10 mouse cellular contexts compared by ENCODE assay signal in the genomic region with DNA sequence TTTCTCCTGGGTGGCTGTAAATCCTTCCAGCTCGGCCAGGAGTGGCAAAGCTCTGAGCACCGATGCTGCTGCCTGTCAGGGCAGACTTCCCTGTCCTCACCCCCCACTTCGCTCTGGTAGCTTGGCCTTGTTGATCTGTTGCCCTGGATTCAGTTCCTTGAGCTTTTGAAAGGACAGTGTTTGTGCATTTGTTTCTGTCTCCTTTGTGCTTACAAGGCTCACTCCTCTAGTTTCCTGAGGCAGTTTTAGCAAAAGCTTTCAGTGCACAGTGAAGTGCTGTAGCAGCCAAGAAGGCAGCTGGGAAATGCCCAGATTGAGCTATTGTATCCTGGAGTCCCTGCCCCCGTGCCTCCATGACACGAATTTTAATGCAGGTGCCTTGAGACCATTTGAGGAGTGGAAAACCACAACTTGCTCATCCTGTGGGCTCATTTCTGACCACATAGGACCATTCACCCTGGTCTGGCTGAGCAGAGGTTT. TPM values are rescaled to one million over a fixed set of nuclear protein-coding genes. Genes with fewer than 3 reads are reported as not detected.
DNase-seq lines count a peak whose midpoint lies in the region; ATAC-seq and TF ChIP-seq lines count a peak whose summit lies in the region.
"Had no signal": no experiment of that assay in that cellular context is flagged by ENCODE, and none has a peak within 500 bp of the region (broad histone marks: within the 10 kb centered on the region; RNA-seq: fewer than 3 reads in every experiment).

A gene (plus strand): TSS at position 430 of the 480 bp plus-strand sequence.

- 63% methylated on average over 5 of the region's 5 CpGs for WGBS in lung, postnatal 0 days
- 11% methylated on average over 5 of the region's 5 CpGs for WGBS in forebrain, embryonic 13.5 days
- WGBS in neural tube, embryonic 13.5 days: 17% methylated on average over 5 of the region's 5 CpGs
- 56% methylated on average over 5 of the region's 5 CpGs for WGBS in kidney, embryonic 16.5 days

- TF ChIP-seq EP300 in lung, postnatal 0 days (IDR thresholded peaks at IDR 0.05): no peak

- 0 out of 2 replicates have a peak within 1 kb of the TSS, but pooled peaks have one; percentile 1 for H3K27ac ChIP-seq in lung, postnatal 0 days (ENCODE audit: low read length)
- H3K27ac ChIP-seq in forebrain, embryonic 13.5 days: peak within 1 kb of the TSS; percentile 84
- peak within 1 kb of the TSS; percentile 84 for H3K27ac ChIP-seq in neural tube, embryonic 13.5 days (replicated peaks)
- no peak within 1 kb of the TSS for H3K27ac ChIP-seq in kidney, embryonic 16.5 days (ENCODE audit: low read length)
- H3K27ac ChIP-seq: kidney, embryonic 15.5 days had no signal

- H3K27me3 ChIP-seq in lung, postnatal 0 days (replicated peaks; ENCODE audit: insufficient read depth, low read length): no peaks in the 10 kb centered on the region
- H3K27me3 ChIP-seq in forebrain, embryonic 13.5 days: no peaks in the 10 kb centered on the region
- no peaks in the 10 kb centered on the region for H3K27me3 ChIP-seq in neural tube, embryonic 13.5 days
- H3K27me3 ChIP-seq in kidney, embryonic 16.5 days (ENCODE audit: insufficient read depth, low read length): no peaks in the 10 kb centered on the region
- H3K27me3 ChIP-seq: kidney, embryonic 15.5 days had no signal

- H3K4me2 ChIP-seq in lung, postnatal 0 days (replicated peaks; ENCODE audit: low read depth, low read length): no peak within 1 kb of the TSS
- H3K4me2 ChIP-seq in forebrain, embryonic 13.5 days: no peak within 1 kb of the TSS
- peak within 1 kb of the TSS; percentile 35 for H3K4me2 ChIP-seq in neural tube, embryonic 13.5 days
- H3K4me2 ChIP-seq in kidney, embryonic 16.5 days (replicated peaks; ENCODE audit: low read depth, low read length): no peak within 1 kb of the TSS
- H3K4me2 ChIP-seq: kidney, embryonic 15.5 days had no signal

- H3K36me3 ChIP-seq in lung, postnatal 0 days (ENCODE audit: insufficient read depth, low read length): no peaks in the 10 kb centered on the region
- H3K36me3 ChIP-seq in forebrain, embryonic 13.5 days (ENCODE audit: poor library complexity, severe bottlenecking): peaks cover 3% of the 10 kb centered on the region; the same call in 1 of the 2 replicates
- 0 out of 2 replicates have a peak, but pooled peaks cover 3% of the 10 kb centered on the region for H3K36me3 ChIP-seq in neural tube, embryonic 13.5 days
- H3K36me3 ChIP-seq in kidney, embryonic 16.5 days (ENCODE audit: insufficient read depth, low read length): no peaks in the 10 kb centered on the region

- H3K9me3 ChIP-seq in lung, postnatal 0 days (ENCODE audit: low read length): no peaks in the 10 kb centered on the region
- H3K9me3 ChIP-seq in forebrain, embryonic 13.5 days (replicated peaks): no peaks in the 10 kb centered on the region
- H3K9me3 ChIP-seq in neural tube, embryonic 13.5 days: no peaks in the 10 kb centered on the region
- no peaks in the 10 kb centered on the region for H3K9me3 ChIP-seq in kidney, embryonic 16.5 days (ENCODE audit: low read length)
- H3K9me3 ChIP-seq: kidney, embryonic 15.5 days had no signal

- TF ChIP-seq CTCF in lung, postnatal 0 days (IDR thresholded peaks at IDR 0.05): no peak

- H3K9ac ChIP-seq in lung, postnatal 0 days (replicated peaks; ENCODE audit: low read depth): no peak within 1 kb of the TSS
- peak within 1 kb of the TSS; percentile 28; the same call in 1 of the 2 replicates for H3K9ac ChIP-seq in forebrain, embryonic 13.5 days
- H3K9ac ChIP-seq in neural tube, embryonic 13.5 days: 0 out of 2 replicates have a peak within 1 kb of the TSS, but pooled peaks have one; percentile 13
- H3K9ac ChIP-seq in kidney, embryonic 16.5 days (replicated peaks; ENCODE audit: low read length): no peak within 1 kb of the TSS
- H3K9ac ChIP-seq: kidney, embryonic 15.5 days had no signal

- DNase-seq in lung, postnatal 0 days (ENCODE audit: low spot score): no peak
- DNase-seq in lung, postnatal 4 days: no peak
- DNase-seq in layer of hippocampus, postnatal 25 days (ENCODE audit: extremely low spot score in 1 of 2, low spot score in 1 of 2): no peak
- no peak for DNase-seq in B cell, adult 2 months
- DNase-seq in kidney, adult 18-20 months: no peak
- DNase-seq: gastrocnemius, postnatal 14 days had no signal

- ATAC-seq in lung, postnatal 0 days: no peak
- peak; percentile 85 for ATAC-seq in forebrain, embryonic 13.5 days
- ATAC-seq in neural tube, embryonic 13.5 days (ENCODE audit: low read depth): peak; percentile 86
- no peak for ATAC-seq in kidney, embryonic 16.5 days (ENCODE audit: low FRiP score, low TSS enrichment)

- H3K4me3 ChIP-seq in lung, postnatal 0 days (ENCODE audit: low read depth, low read length): no peak within 1 kb of the TSS
- no peak within 1 kb of the TSS for H3K4me3 ChIP-seq in forebrain, embryonic 13.5 days
- no peak within 1 kb of the TSS for H3K4me3 ChIP-seq in neural tube, embryonic 13.5 days
- H3K4me3 ChIP-seq in kidney, embryonic 16.5 days (ENCODE audit: low read length): no peak within 1 kb of the TSS
- H3K4me3 ChIP-seq: kidney, embryonic 15.5 days had no signal

- H3K4me1 ChIP-seq in lung, postnatal 0 days (ENCODE audit: insufficient read depth, low read depth, low read length): no peaks in the 10 kb centered on the region
- peaks cover 25% of the 10 kb centered on the region for H3K4me1 ChIP-seq in forebrain, embryonic 13.5 days
- H3K4me1 ChIP-seq in neural tube, embryonic 13.5 days (replicated peaks): peaks cover 35% of the 10 kb centered on the region
- no peaks in the 10 kb centered on the region for H3K4me1 ChIP-seq in kidney, embryonic 16.5 days (ENCODE audit: insufficient read depth, low read length)
- H3K4me1 ChIP-seq: kidney, embryonic 15.5 days had no signal

RNA-seq across cellular contexts. Expression of the gene that starts here (rescaled TPM):
- 0.45 and 0.56 TPM in 2 replicates for polyA plus RNA-seq in lung, postnatal 0 days (2015; fragmentation: Nextera tagmentation; extraction: Ambion mirVana)
- 0.83 and 0.86 TPM in 2 replicates for polyA plus RNA-seq in forebrain, embryonic 13.5 days (2015; fragmentation: Nextera tagmentation; extraction: Ambion mirVana)
- total RNA-seq in layer of hippocampus, postnatal 25 days (2021): 10 to 100 TPM; 50.6 to 58.7 TPM
- polyA plus RNA-seq in neural tube, embryonic 13.5 days (2015; fragmentation: Nextera tagmentation; extraction: Ambion mirVana): 9.5 and 11.5 TPM in 2 replicates
- polyA plus RNA-seq in kidney, embryonic 16.5 days (2015; fragmentation: Nextera tagmentation; extraction: Ambion mirVana): 0.09 and 0.16 TPM in 2 replicates

Comparison
In these comparisons a context has a peak if more than half of its experiments do, and no peak if none do; other contexts are left out.
1. Peak in ATAC-seq, H3K27ac ChIP-seq and H3K9ac ChIP-seq in forebrain, embryonic 13.5 days; RNA of the gene not detected or under 1 TPM.